Mouse (Mus musculus) embryo, embryonic 11.5 days (tissue): ENCODE measurements around the gene Tyr.
"Not testable (repeated sequence)": the region's sequence is repeated elsewhere in the genome, so short reads cannot be mapped to it uniquely, and the experiment has no call there.

Experiments
- DNase-seq: peaks from one replicate; pipeline ENCODE4 v3.0.0-alpha.2; 2012; ENCODE audit warnings: low read depth, low spot score

Gene Tyr

GRCm38 (mm10) chr7:87493412-87493811, at the start of gene Tyr:
Tyr (minus strand) TSS chr7:87493512.
- DNase-seq: no peak

DNA sequence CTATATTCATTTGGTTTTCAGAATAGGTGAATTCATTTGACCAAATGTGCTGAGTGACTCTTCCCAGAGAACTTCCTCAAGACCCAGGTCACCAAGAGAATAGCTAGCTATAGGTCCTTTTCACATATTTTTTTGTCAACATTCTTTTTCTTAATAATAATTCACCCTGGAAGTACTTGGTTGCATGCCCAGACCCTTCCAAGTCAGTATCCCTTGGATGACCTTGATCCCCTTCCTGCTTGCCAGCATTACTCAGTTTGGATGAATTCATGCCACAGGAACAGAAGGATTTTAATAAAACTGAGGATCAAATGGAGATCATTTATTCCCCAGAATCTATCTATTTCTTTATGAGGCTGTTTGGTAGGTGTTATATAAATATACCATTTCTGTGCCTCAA, 45.7 kb upstream of the Tyr start:
- no peak for DNase-seq

- no peak for DNase-seq
Measured at GRCm38 (mm10) chr7:87494124-87494682, 891 bp upstream of the Tyr start.

DNA sequence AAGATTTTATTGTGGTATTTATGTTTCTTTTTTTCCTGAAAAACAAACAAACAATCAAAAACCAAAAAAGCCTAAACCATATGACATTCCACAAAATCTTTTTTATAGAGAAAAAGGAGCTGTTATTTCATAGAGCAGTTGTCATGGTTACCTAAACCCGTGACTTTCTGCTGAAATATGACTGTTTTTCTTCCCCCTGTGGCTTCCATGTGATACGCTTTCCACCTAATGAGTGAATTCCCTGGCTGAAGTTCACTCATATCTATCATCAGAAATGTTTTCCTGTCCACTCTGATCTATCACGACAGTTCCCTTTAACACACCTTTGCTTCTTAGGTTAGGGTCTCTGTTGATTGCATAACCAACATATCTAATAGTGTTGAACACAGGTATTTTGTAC, 5.3 kb downstream of the Tyr start:
- no peak for DNase-seq

- DNase-seq: no peak
Measured at GRCm38 (mm10) chr7:87413271-87413670, 80.0 kb downstream of the Tyr start.

DNA sequence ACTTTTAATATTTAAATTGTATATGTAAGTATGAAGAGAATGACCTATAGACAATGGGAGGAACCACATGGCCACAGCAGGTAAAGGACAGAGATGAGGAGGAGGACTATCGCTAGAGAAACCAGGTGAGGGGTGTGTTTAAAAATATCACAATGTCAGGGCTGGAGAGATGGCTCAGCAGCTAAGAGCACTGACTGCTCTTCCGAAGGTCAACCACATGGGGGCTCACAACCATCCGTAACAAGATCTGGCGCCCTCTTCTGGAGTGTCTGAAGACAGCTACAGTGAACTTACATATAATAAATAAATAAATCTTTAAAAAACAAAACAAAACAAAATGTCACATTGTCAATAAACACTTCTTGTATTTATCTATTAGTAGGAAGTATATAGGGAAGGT, 81.9 kb downstream of the Tyr start:
- not testable (repeated sequence) for DNase-seq

DNA sequence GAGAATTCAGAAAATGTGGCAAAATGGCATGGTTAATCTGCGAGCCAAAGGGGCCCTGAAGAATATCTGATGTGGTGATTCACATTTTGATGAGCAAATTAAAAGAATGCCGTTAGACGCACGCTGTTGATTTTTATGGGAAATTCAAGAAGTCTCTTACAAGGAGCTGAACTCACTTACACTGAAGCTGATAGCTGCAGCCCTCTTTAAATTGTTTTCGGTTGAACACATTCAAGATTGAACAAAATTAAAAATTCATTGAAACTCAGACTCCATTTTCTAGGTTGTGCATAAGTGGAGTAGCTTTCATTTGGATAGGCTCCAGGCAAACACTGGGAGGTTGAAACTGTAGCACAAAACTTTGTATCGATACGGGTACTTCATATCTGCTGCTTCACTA, 96.3 kb downstream of the Tyr start:
- DNase-seq: no peak

- DNase-seq: no peak
Measured at GRCm38 (mm10) chr7:87374935-87375334, 118.4 kb downstream of the Tyr start.
